Mouse (Mus musculus) liver, postnatal 0 days (tissue): ENCODE data around the gene Tcl1. TPM values are rescaled to one million over a fixed set of nuclear protein-coding genes. Genes with fewer than 3 reads are reported as not detected.
"Not testable (repeated sequence)": the region's sequence is repeated elsewhere in the genome, so short reads cannot be mapped to it uniquely, and the experiment has no call there.

ENCODE experiments used
- ATAC-seq: fragments of 200-750 bp; cut with Nextera tagmentation; 2 replicates; pipeline ENCODE4 v1.8.0; 2017; ENCODE audit warnings: mild to moderate bottlenecking, moderate library complexity
- DNase-seq: peaks from one replicate; pipeline ENCODE4 v3.0.0-alpha.2; 2016
- H3K27ac ChIP-seq: fragments of 300-500 bp; sonication (generic); 2 replicates; pipeline ENCODE4 v1.5.1; 2014; ENCODE audit warnings: antibody characterized with exemption, moderate library complexity, mild to moderate bottlenecking, low read depth
- H3K27me3 ChIP-seq: fragments of 300-500 bp; sonication (generic); 2 replicates; pipeline ENCODE4 v1.6.1; 2014; ENCODE audit warnings: low read length, control low read depth, mixed read lengths; ENCODE audit not compliant: insufficient read depth
- H3K36me3 ChIP-seq: fragments of 300-500 bp; sonication (generic); replicated peaks from 2 replicates; pipeline ENCODE4 v1.6.1; 2014; ENCODE audit warnings: mild to moderate bottlenecking, control low read depth, low read length, moderate library complexity, mixed read lengths; ENCODE audit not compliant: insufficient read depth
- H3K4me1 ChIP-seq: fragments of 300-500 bp; sonication (generic); 2 replicates; pipeline ENCODE4 v1.6.1; 2014; ENCODE audit warnings: antibody characterized with exemption, mild to moderate bottlenecking, control low read depth; ENCODE audit not compliant: insufficient read depth
- H3K4me2 ChIP-seq: fragments of 300-500 bp; sonication (generic); 2 replicates; pipeline ENCODE4 v1.6.1; 2014; ENCODE audit warnings: low read depth, mild to moderate bottlenecking, low read length, moderate library complexity, mixed read lengths
- H3K4me3 ChIP-seq: fragments of 300-500 bp; sonication (generic); 2 replicates; pipeline ENCODE4 v1.5.1; 2014; ENCODE audit warnings: low read depth, low read length
- H3K9ac ChIP-seq: fragments of 300-500 bp; sonication (generic); replicated peaks from 2 replicates; pipeline ENCODE4 v1.6.1; 2014; ENCODE audit warnings: mild to moderate bottlenecking, moderate library complexity
- H3K9me3 ChIP-seq: fragments of 300-500 bp; sonication (generic); 2 replicates; pipeline ENCODE4 v1.6.1; 2016; ENCODE audit warnings: mild to moderate bottlenecking, control low read depth, low read length, mixed read lengths
- CTCF ChIP-seq: sonication (generic); IDR thresholded peaks from 2 replicates; pipeline ENCODE4 v1.5.1; 2016; ENCODE audit warnings: antibody characterized with exemption, low read depth
- EP300 ChIP-seq: IDR thresholded peaks from 2 replicates; pipeline ENCODE4 v1.6.1; 2016; ENCODE audit warnings: antibody characterized with exemption, low read depth, mild to moderate bottlenecking
- WGBS: fragments of 180-500 bp; shearing (Covaris S2); extraction: QIAGEN DNeasy Blood & Tissue Kit; methylation state at CpG from one replicate; pipeline ENCODE4 v1.1.7; 2014; ENCODE audit not compliant: insufficient replicate concordance; 5-methylcytosine and 5-hydroxymethylcytosine counted together
- polyA plus RNA-seq: library from polyadenylated mRNA; unstranded; fragments of >200 nt; fragmentation: Nextera tagmentation; extraction: Ambion mirVana; gene quantifications from 2 replicates; pipeline ENCODE4 v1.2.1, GENCODE M21; 2015

Gene Tcl1
- polyA plus RNA-seq, 1 experiment from 2014 or later, result not detected

DNA sequence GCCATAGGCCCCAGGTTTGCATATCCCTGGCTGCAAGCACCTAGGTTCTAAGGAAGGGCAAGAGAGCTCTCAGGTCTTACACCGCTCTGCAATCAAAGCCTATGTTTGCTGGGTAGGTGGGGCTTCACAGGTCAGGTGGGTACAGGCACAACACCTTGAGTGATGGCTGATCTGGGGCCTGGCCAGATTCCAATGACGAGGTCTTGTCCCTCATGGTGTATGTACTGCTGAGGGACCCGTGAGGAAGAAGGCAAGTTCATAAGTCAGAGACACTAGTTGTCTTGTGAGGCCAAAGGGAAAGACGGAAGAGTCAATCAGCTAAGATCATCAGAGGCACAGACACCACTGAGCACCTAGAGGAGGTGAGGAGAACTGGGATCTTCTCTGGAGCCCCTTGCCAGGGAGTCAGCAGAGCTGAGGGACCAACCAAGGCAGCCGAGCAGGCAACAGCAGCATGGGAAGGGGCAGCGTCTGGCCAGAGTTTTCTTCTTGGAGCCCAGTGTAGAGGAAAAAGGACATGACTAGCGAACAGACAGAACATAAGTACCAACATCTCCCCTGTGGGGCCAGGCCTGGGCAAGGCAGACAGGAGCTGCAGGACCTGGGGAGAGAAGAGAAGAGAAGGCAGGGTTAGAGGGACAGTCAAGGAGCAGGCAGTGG, 5.4 kb downstream of the Tcl1 start:
- H3K36me3 ChIP-seq, result no peaks in the 10 kb centered on the region
- H3K27ac ChIP-seq, result no peak overlapping the region
- H3K27me3 ChIP-seq, result no peaks in the 10 kb centered on the region
- no peak for TF ChIP-seq EP300
- TF ChIP-seq CTCF, result no peak
- no peak overlapping the region for H3K9ac ChIP-seq
- H3K4me1 ChIP-seq, result no peaks in the 10 kb centered on the region
- no peak overlapping the region for H3K4me2 ChIP-seq
- H3K4me3 ChIP-seq, result no peak overlapping the region
- DNase-seq (no peak), ATAC-seq (no peak)
- no peaks in the 10 kb centered on the region for H3K9me3 ChIP-seq
- WGBS, result 81% methylated on average over 7 of the region's 7 CpGs

DNA sequence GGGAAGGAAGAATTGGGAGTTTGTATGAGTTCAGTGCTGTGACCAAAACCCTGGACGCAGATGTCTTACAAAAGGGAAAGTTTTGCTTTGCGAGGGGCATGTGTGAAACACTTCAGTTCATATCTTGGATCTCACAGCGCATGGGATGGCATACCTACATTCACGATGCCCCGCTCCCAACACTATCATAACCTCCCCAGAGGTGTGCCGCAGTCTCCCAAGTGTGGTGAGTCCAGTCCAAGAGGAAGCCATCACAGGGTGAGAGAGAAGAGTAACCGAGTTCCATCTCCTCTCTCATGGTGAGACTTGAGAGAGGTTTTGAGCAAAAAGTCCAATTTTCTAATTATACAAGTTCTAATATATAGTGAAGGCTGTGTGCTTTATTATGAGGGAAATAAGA, 13.4 kb downstream of the Tcl1 start:
- WGBS, result 80% methylated on average over 7 of the region's 7 CpGs
- ATAC-seq, result no peak
- TF ChIP-seq EP300 (no peak), CTCF (no peak)

DNA sequence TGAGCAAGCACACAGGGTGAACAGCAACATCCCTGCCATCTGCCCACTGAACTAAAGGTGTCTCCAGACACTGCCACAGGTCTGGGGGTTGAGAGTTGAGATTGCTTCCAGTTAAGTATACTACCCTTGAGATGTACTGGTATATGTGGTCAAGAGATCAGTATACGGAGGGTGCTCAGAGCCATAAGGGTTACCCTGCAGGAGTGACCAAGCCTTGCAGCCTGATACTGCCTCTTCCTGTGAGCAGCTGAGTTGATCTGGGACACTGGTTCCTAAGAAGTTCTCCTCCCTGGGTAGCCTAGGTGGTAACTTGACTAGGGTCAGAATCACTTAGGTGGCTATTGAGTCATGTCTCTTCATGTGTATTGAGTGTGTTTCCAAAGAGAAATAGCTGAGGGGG, 14.2 kb downstream of the Tcl1 start:
- WGBS, result 77% methylated on average over 1 of the region's 1 CpGs
- Histone ChIP-seq H3K4me1 (no peaks in the 10 kb centered on the region), H3K27me3 (no peaks in the 10 kb centered on the region), H3K36me3 (no peaks in the 10 kb centered on the region), H3K9me3 (no peaks in the 10 kb centered on the region), H3K4me2 (no peak overlapping the region), H3K27ac (no peak overlapping the region), H3K4me3 (no peak overlapping the region), H3K9ac (no peak overlapping the region)
- TF ChIP-seq EP300 (no peak), CTCF (no peak)
- ATAC-seq, result no peak
- DNase-seq, result no peak

More for the DNA sequence above, 13.4 kb downstream of the Tcl1 start:
- Histone ChIP-seq H3K36me3 (no peaks in the 10 kb centered on the region), H3K27me3 (no peaks in the 10 kb centered on the region), H3K4me3 (no peak overlapping the region), H3K4me2 (no peak overlapping the region), H3K9me3 (no peaks in the 10 kb centered on the region), H3K9ac (no peak overlapping the region), H3K4me1 (no peaks in the 10 kb centered on the region), H3K27ac (no peak overlapping the region)
- DNase-seq, result no peak

DNA sequence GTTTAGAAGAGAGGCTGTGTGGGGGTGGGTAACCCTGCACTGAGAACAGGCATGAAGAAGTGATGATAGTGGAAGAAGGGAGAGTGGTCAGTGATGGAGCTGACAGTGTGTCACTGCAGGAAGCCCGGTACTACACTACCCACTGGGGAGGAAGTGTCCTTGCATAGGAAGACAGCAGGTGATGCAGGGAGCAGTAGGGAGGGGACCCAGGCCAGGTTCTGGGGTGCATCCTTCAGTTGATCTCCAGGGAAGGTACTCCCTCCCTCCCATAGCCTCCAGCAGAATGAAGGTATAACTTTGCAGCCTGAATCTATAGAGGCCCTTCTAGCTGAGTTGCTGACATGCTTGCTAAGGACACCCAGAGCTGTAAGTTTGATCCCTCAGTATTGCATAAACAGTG, 15.5 kb downstream of the Tcl1 start:
- H3K9ac ChIP-seq, result no peak overlapping the region
- no peaks in the 10 kb centered on the region for H3K4me1 ChIP-seq
- H3K27me3 ChIP-seq, result no peaks in the 10 kb centered on the region
- TF ChIP-seq EP300, result no peak
- no peak for TF ChIP-seq CTCF
- no peaks in the 10 kb centered on the region for H3K9me3 ChIP-seq
- no peak overlapping the region for H3K4me3 ChIP-seq
- H3K36me3 ChIP-seq, result no peaks in the 10 kb centered on the region
- H3K27ac ChIP-seq, result no peak overlapping the region
- no peak overlapping the region for H3K4me2 ChIP-seq
- ATAC-seq, result no peak
- no peak for DNase-seq
- WGBS, result 79% methylated on average over 1 of the region's 1 CpGs

- H3K27me3 ChIP-seq, H3K9ac ChIP-seq, H3K36me3 ChIP-seq, DNase-seq, H3K4me2 ChIP-seq, H3K27ac ChIP-seq, H3K9me3 ChIP-seq, H3K4me3 ChIP-seq, H3K4me1 ChIP-seq, ATAC-seq: not testable (repeated sequence)
- 79% methylated on average over 1 of the region's 1 CpGs for WGBS
These were observed 20.9 kb downstream of the Tcl1 start, which contains the start of gene Tcl1b4 for GRCm38 (mm10) chr12:105201657-105202056. Gene Tcl1b4 (plus strand): TSS chr12:105201957.

GRCm38 (mm10) chr12:105199684-105200497, 22.7 kb downstream of the Tcl1 start:
- not testable (repeated sequence) for H3K9ac ChIP-seq, H3K4me3 ChIP-seq, H3K9me3 ChIP-seq, H3K27ac ChIP-seq, H3K27me3 ChIP-seq, H3K36me3 ChIP-seq, H3K4me1 ChIP-seq, ATAC-seq, DNase-seq, H3K4me2 ChIP-seq
- 61% methylated on average over 7 of the region's 7 CpGs for WGBS

DNA sequence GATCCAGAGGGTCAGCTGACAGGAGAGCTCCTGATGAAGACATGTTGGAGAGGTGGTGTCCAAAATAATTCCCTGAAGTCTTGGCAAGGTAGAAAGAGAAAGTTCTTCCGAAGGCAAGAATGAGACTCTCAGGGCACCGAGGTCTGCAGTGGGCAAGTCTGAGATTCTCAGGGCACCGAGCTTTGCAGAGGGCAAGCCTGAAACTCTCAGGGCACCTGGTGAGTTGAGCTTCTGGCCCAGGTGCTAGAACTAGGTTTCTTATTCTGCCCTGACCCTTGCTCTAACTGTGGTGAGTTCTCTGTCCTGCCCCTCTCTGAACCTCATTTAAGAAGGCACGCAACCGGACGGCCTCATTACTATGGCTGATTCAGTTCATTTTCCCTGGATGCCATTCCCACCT, 31.9 kb downstream of the Tcl1 start, which contains the start of gene Tcl1b3:
Tcl1b3 (plus strand) TSS at position 301 of the 400 bp plus-strand sequence.
- not testable (repeated sequence) for H3K36me3 ChIP-seq, H3K9me3 ChIP-seq, H3K9ac ChIP-seq, H3K4me2 ChIP-seq, DNase-seq, H3K27ac ChIP-seq, ATAC-seq, H3K4me1 ChIP-seq, H3K4me3 ChIP-seq, H3K27me3 ChIP-seq
- WGBS, result 83% methylated on average over 6 of the region's 6 CpGs
